Mouse (Mus musculus): ENCODE measurements around the gene Angpt4. TPM values are rescaled to one million over a fixed set of nuclear protein-coding genes. Genes with fewer than 3 reads are reported as not detected.

Gene Angpt4
- not detected in 2 replicates for polyA plus RNA-seq (2012; ENCODE audit: insufficient read depth, insufficient read length, low replicate concordance, missing spikeins)

DNA sequence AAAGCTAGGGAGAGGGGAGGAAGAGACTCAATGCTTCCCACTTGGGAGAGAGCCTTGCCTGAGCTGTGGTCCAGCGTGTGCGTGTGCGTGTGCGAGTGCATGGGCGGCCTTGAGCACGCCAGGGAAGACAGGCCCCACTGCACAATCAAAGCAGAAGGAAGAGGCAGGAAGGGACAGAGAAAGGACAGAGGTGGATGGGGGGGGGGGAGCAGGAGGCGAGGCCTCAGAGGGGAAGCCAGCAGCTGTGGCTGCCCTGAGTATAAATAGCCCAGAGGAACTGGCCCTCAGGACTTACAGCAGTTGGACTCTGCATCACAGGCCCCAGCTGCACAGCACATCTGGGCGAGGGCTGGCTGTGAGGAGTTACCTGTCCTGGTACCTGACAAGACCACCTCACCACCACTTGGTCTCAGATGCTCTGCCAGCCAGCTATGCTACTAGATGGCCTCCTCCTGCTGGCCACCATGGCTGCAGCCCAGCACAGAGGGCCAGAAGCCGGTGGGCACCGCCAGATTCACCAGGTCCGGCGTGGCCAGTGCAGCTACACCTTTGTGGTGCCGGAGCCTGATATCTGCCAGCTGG lies at the start of gene Angpt4:
Angpt4 (plus strand) TSS at position 292 of the 582 bp plus-strand sequence.
- WGBS = 88% methylated on average over 13 of the region's 13 CpGs
- TF ChIP-seq POLR2A (IDR thresholded peaks at IDR 0.05; ENCODE audit: insufficient read depth, low read depth, low read length) (no peak), CTCF (IDR thresholded peaks at IDR 0.05; ENCODE audit: insufficient read depth, low read depth, low read length) (no peak)
- H3K4me1 ChIP-seq (ENCODE audit: control insufficient read depth, insufficient read depth, low read length) = peaks cover 11% of the 10 kb centered on the region; the same call in 1 of the 2 replicates
- H3K4me3 ChIP-seq (ENCODE audit: insufficient read depth, low read depth, low read length) = no peak within 1 kb of the TSS
- H3K27ac ChIP-seq (ENCODE audit: insufficient read depth, low read depth, low read length) = no peak within 1 kb of the TSS

DNA sequence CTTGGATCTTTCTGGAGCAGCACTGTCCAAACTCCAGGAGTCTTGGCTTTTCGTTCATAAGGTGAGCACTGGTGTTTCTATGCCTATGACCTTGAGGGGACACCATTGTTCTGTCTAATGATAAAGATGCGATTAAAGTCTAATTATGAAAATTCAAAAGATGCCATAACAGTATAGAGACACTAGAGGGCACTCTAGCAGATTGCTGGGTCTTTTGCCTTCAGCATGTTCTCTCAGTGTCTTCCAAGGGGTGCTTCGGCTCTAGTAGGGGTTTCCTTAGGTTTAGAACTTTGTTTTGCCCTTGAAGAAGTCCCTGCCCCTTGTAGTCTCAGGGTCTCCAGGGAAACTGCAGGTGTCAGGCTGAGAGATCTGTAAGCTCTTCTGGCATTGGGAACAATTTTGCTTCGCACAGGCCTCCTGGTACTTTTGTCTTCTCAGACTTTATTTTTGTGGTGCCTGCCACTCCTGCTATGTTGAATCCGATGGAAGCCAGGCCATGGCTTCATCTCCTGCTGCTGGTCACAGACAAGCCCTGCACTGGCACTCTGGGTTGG lies 48.7 kb upstream of the Angpt4 start:
- TF ChIP-seq CTCF (IDR thresholded peaks at IDR 0.05; ENCODE audit: insufficient read depth, low read depth, low read length) (0 out of 2 replicates have a peak, but pooled peaks have one; percentile 15), POLR2A (IDR thresholded peaks at IDR 0.05; ENCODE audit: insufficient read depth, low read depth, low read length) (no peak)
- Histone ChIP-seq H3K4me3 (ENCODE audit: insufficient read depth, low read depth, low read length) (no peak overlapping the region), H3K27ac (ENCODE audit: insufficient read depth, low read depth, low read length) (no peak overlapping the region), H3K4me1 (ENCODE audit: control insufficient read depth, insufficient read depth, low read length) (peaks cover 11% of the 10 kb centered on the region)
- 20% methylated on average over 5 of the region's 5 CpGs for WGBS

DNA sequence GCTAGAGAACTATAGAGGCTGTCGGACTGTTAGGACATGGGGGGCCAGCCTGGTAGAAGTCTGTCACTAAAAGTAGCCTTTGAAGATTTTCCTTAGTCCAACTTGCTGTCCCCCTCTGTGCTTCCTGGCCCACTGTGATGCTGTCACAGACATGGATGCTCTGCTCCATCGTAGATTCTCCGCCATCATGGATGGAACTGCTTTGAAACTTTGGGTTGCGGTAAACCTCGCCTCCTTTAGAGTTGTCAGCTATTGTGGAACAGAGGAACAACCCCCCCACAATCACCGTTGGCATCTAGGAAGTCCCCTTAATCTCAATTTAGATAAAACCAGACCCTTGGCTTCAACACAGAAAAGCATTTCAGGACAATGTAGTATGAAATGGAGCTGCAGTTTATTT lies 46.1 kb upstream of the Angpt4 start:
- Histone ChIP-seq H3K4me1 (ENCODE audit: control insufficient read depth, insufficient read depth, low read length) (peaks cover 11% of the 10 kb centered on the region), H3K4me3 (ENCODE audit: insufficient read depth, low read depth, low read length) (no peak overlapping the region), H3K27ac (ENCODE audit: insufficient read depth, low read depth, low read length) (no peak overlapping the region)
- TF ChIP-seq CTCF (IDR thresholded peaks at IDR 0.05; ENCODE audit: insufficient read depth, low read depth, low read length) (no peak), POLR2A (IDR thresholded peaks at IDR 0.05; ENCODE audit: insufficient read depth, low read depth, low read length) (no peak)
- WGBS = 90% methylated on average over 6 of the region's 6 CpGs

DNA sequence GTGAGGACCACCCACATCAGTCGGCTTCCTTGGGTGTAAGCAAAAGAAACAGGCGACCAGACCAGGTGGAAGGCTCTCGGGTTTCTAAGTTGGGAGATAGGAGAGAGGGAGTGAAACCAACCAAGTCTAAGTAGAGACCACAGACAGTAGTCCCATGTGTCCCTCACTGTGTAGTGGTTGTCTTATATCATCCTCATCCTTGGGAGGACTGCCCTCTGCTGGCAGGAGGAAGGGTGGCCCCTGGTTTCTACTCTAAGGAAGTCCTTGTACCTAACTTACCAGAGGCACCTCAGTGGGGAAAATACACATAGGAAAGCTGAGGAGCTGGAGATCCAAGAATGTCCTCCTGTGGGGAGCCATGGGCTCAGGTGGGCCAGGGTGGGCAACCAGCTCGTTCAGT lies 44.5 kb upstream of the Angpt4 start:
- no peak for TF ChIP-seq POLR2A (IDR thresholded peaks at IDR 0.05; ENCODE audit: insufficient read depth, low read depth, low read length)
- no peak for TF ChIP-seq CTCF (IDR thresholded peaks at IDR 0.05; ENCODE audit: insufficient read depth, low read depth, low read length)
- H3K27ac ChIP-seq (ENCODE audit: insufficient read depth, low read depth, low read length) = no peak overlapping the region
- no peak overlapping the region for H3K4me3 ChIP-seq (ENCODE audit: insufficient read depth, low read depth, low read length)
- H3K4me1 ChIP-seq (ENCODE audit: control insufficient read depth, insufficient read depth, low read length) = peaks cover 11% of the 10 kb centered on the region
- WGBS = 52% methylated on average over 4 of the region's 4 CpGs

DNA sequence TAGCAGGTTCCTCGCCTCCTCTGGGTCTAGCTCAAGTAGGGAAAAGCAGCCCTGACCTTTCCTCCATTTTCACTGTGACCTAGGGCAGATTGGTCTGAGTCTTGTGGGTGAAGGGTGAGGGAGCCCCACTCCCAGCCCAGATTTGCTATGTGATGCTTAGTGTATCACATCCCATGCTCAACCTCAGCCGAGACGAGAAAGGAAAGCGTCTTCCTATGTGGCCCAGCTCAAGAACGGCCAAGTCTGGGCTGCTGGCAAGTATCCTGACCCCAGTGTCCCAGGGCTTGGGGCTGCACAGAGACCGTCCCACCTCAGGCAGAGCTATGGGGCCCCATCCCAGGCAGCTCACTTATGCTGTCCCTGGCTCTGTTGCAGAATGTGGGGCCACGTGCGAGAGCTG lies 42.8 kb upstream of the Angpt4 start:
- no peak overlapping the region for H3K27ac ChIP-seq (ENCODE audit: insufficient read depth, low read depth, low read length)
- H3K4me1 ChIP-seq (ENCODE audit: control insufficient read depth, insufficient read depth, low read length) = peaks cover 4% of the 10 kb centered on the region
- no peak for TF ChIP-seq CTCF (IDR thresholded peaks at IDR 0.05; ENCODE audit: insufficient read depth, low read depth, low read length)
- no peak for TF ChIP-seq POLR2A (IDR thresholded peaks at IDR 0.05; ENCODE audit: insufficient read depth, low read depth, low read length)
- H3K4me3 ChIP-seq (ENCODE audit: insufficient read depth, low read depth, low read length) = no peak overlapping the region
- WGBS = 87% methylated on average over 8 of the region's 8 CpGs

DNA sequence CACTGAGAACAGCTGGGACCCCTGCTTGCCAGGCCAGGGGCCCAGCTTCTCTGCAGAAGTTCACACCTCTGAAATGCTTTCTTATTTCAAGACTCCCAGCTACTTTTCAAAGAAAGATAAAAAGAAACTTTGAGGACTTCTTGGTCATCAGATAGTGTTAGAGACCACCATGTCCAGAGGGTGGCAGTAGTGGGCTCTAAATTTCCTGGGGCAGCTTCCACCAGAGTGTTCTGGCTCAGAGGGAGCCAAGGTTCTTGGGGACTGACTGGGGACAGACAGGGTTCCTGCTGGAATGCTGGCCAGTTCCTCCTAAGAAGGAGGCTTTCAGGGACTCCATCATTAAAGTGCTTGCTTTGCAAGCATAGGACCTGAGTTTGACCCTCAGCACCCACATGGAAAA lies 36.5 kb upstream of the Angpt4 start:
- H3K4me1 ChIP-seq (ENCODE audit: control insufficient read depth, insufficient read depth, low read length) = 0 out of 2 replicates have a peak, but pooled peaks cover 2% of the 10 kb centered on the region

DNA sequence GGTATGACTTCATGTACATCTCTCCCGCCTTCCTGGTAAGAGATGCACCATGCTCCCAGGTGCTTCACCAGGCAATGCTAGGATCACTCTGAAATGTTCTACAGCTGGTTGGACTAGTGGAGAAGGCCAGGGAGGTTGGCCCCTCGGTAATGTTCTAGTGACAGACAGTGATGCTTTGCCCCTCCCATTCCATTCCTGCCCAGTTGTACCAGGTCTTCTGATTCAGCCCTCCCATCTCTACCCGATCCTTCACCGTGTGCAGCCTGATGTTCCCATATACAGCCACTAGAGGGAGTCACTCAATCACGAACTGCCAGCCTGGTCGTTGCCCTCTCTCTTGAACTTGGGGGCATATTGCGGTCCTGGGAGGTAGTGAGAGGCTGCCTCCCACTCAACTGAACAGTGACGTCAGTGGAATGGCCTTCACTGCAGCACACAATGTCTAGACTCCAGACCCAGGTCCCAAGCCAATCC lies 35.0 kb upstream of the Angpt4 start:
- WGBS = 13% methylated on average over 8 of the region's 8 CpGs
- Histone ChIP-seq H3K27ac (ENCODE audit: insufficient read depth, low read depth, low read length) (no peak overlapping the region), H3K4me1 (ENCODE audit: control insufficient read depth, insufficient read depth, low read length) (0 out of 2 replicates have a peak, but pooled peaks cover 2% of the 10 kb centered on the region), H3K4me3 (ENCODE audit: insufficient read depth, low read depth, low read length) (no peak overlapping the region)
- no peak for TF ChIP-seq POLR2A (IDR thresholded peaks at IDR 0.05; ENCODE audit: insufficient read depth, low read depth, low read length)
- peak; percentile 81 for TF ChIP-seq CTCF (IDR thresholded peaks at IDR 0.05; ENCODE audit: insufficient read depth, low read depth, low read length)

More for the DNA sequence above, 36.5 kb upstream of the Angpt4 start:
- H3K4me3 ChIP-seq (ENCODE audit: insufficient read depth, low read depth, low read length) = no peak overlapping the region
- no peak overlapping the region for H3K27ac ChIP-seq (ENCODE audit: insufficient read depth, low read depth, low read length)
- TF ChIP-seq POLR2A (IDR thresholded peaks at IDR 0.05; ENCODE audit: insufficient read depth, low read depth, low read length) (no peak), CTCF (IDR thresholded peaks at IDR 0.05; ENCODE audit: insufficient read depth, low read depth, low read length) (no peak)

DNA sequence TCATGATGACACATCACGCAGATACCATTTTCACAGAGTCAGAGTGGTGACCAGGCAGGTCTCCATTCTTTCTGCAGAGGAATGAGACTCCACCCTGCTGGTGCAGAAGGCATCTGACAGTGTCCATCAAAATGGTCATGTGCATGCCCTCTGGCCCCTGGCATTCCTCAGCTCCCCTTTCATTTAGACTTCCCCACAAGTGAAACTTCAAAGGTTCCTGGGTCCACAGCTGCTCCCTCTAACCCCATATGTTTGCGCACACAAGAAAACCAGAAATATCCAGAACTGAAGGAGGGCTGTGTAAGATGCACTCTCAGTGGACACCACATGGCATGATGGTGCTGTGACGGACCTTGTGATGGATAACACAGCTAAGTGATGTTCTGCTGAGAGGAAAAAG lies 32.4 kb upstream of the Angpt4 start:
- Histone ChIP-seq H3K4me1 (ENCODE audit: control insufficient read depth, insufficient read depth, low read length) (0 out of 2 replicates have a peak, but pooled peaks cover 2% of the 10 kb centered on the region), H3K27ac (ENCODE audit: insufficient read depth, low read depth, low read length) (no peak overlapping the region), H3K4me3 (ENCODE audit: insufficient read depth, low read depth, low read length) (no peak overlapping the region)
- TF ChIP-seq POLR2A (IDR thresholded peaks at IDR 0.05; ENCODE audit: insufficient read depth, low read depth, low read length) = no peak
- TF ChIP-seq CTCF (IDR thresholded peaks at IDR 0.05; ENCODE audit: insufficient read depth, low read depth, low read length) = no peak
- WGBS = 90% methylated on average over 3 of the region's 3 CpGs

DNA sequence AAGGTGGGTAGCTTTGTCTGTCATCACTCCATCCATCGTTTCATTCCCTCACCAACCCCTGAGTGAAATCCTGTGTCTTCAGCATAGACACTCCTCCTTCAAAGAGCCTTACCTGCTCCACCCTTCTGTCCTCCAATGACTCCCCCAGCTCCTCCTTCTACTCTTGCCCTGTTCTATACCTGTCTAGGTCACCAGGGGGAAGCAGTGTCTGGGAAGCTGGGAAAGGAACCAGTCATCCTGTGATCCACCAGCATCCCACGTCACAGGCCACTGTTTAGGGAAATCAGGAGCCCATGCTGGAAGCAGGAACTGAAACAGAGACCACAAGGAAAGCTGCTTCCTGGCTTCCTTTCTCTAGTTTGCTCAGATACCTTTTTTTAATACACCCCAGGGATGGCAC lies 31.2 kb upstream of the Angpt4 start:
- 72% methylated on average over 2 of the region's 2 CpGs for WGBS
- no peak overlapping the region for H3K4me3 ChIP-seq (ENCODE audit: insufficient read depth, low read depth, low read length)
- no peak overlapping the region for H3K27ac ChIP-seq (ENCODE audit: insufficient read depth, low read depth, low read length)
- TF ChIP-seq POLR2A (IDR thresholded peaks at IDR 0.05; ENCODE audit: insufficient read depth, low read depth, low read length) (no peak), CTCF (IDR thresholded peaks at IDR 0.05; ENCODE audit: insufficient read depth, low read depth, low read length) (no peak)
- 0 out of 2 replicates have a peak, but pooled peaks cover 2% of the 10 kb centered on the region for H3K4me1 ChIP-seq (ENCODE audit: control insufficient read depth, insufficient read depth, low read length)

Data from olfactory bulb, adult 2 months (tissue).